Mouse (Mus musculus) megakaryocyte-erythroid progenitor cell, adult 5-6 weeks (primary cell): Measurements from ENCODE around the gene Nccrp1. TPM values are rescaled to one million over a fixed set of nuclear protein-coding genes. Genes with fewer than 3 reads are reported as not detected.

ENCODE experiments used
- ATAC-seq: replicated peaks from 2 replicates; pipeline ENCODE4 v1.8.0; 2016; ENCODE audit warnings: mild to moderate bottlenecking, inconsistent platforms; ENCODE audit not compliant: severe bottlenecking, poor library complexity, low FRiP score, low TSS enrichment
- total RNA-seq, 2 experiments: library from RNA; stranded (forward) in 1 of 2; stranded (reverse) in 1 of 2; fragments of 200-1000, 215-1000 nt in 1 of 2; fragments of >200 nt in 1 of 2; fragmentation: Nextera tagmentation in 1 of 2; gene quantifications; 2 replicates each; pipeline ENCODE4 v1.2.3; 2014 to 2017

The Nccrp1 gene
- total RNA-seq, 2 experiments from 2014 or later = not detected

- ATAC-seq = no peak
Observed at GRCm38 (mm10) chr7:28570982-28571682, 24.1 kb upstream of the Nccrp1 start.

GRCm38 (mm10) chr7:28570291-28570981 lies 23.4 kb upstream of the Nccrp1 start:
- 0 out of 2 replicates have a peak, but pooled peaks have one; percentile 18 for ATAC-seq

GRCm38 (mm10) chr7:28568253-28568652 lies 21.2 kb upstream of the Nccrp1 start:
- peak; percentile 41; the same call in 1 of the 2 replicates for ATAC-seq

GRCm38 (mm10) chr7:28567539-28567938 lies 20.5 kb upstream of the Nccrp1 start:
- ATAC-seq = no peak

GRCm38 (mm10) chr7:28565407-28565806 lies 18.4 kb upstream of the Nccrp1 start:
- ATAC-seq = no peak

GRCm38 (mm10) chr7:28562951-28563350 lies 15.9 kb upstream of the Nccrp1 start:
- ATAC-seq = no peak

- ATAC-seq = no peak
Observed at GRCm38 (mm10) chr7:28562371-28562770, 15.3 kb upstream of the Nccrp1 start.

- no peak for ATAC-seq
Observed at GRCm38 (mm10) chr7:28561967-28562366, 14.9 kb upstream of the Nccrp1 start.

- ATAC-seq = no peak
Observed at GRCm38 (mm10) chr7:28560856-28561255, 13.8 kb upstream of the Nccrp1 start.

GRCm38 (mm10) chr7:28558486-28558885 lies 11.4 kb upstream of the Nccrp1 start:
- ATAC-seq = no peak; the same call in 1 of the 2 replicates

GRCm38 (mm10) chr7:28557708-28558107 lies 10.7 kb upstream of the Nccrp1 start:
- peak; percentile 66 for ATAC-seq

- ATAC-seq = no peak
Observed at GRCm38 (mm10) chr7:28557069-28557468, 10.0 kb upstream of the Nccrp1 start.

GRCm38 (mm10) chr7:28555939-28556535 lies 9.0 kb upstream of the Nccrp1 start:
- no peak for ATAC-seq

- no peak for ATAC-seq
Observed at GRCm38 (mm10) chr7:28553076-28553475, 6.0 kb upstream of the Nccrp1 start.

GRCm38 (mm10) chr7:28547628-28548027 lies 574 bp upstream of the Nccrp1 start:
- no peak for ATAC-seq

GRCm38 (mm10) chr7:28546649-28547048 lies 405 bp downstream of the Nccrp1 start:
- ATAC-seq = no peak

- ATAC-seq = no peak
Observed at GRCm38 (mm10) chr7:28545891-28546210, 1.2 kb downstream of the Nccrp1 start.

- ATAC-seq = peak; percentile 68
Observed at GRCm38 (mm10) chr7:28545048-28545890, 1.8 kb downstream of the Nccrp1 start.

- ATAC-seq = no peak
Observed at GRCm38 (mm10) chr7:28544051-28544601, 2.9 kb downstream of the Nccrp1 start.

GRCm38 (mm10) chr7:28540526-28540925 lies 6.5 kb downstream of the Nccrp1 start, which contains the start of gene Sycn:
TSS of gene Sycn (plus strand) at chr7:28540885.
- ATAC-seq = no peak
